Mouse (Mus musculus): ENCODE results near the gene Cryba4.

DNA sequence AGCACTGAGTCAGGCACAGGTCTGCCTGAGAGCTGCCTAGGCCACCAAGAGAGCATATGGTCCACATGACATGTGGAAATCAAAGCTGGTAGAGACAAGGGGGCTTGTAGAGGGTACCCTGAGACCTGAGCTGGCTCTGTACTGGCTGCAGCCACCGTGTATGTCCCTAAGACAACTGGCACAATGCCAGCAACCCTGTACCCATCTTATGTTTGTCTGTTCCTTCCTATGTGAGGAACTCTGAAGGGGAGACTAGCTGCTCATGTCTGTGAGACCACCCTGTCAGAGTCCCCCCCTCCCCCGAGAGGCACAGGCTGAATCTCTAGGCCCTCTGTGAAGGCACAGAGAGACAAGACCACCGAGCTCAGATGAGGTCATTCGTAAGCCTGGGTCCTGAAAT is 33.6 kb downstream of the Cryba4 start:
- no peak for TF ChIP-seq GATA1 (IDR thresholded peaks at IDR 0.05; ENCODE audit: low read length)
- TF ChIP-seq TAL1 (IDR thresholded peaks at IDR 0.05; ENCODE audit: low read length), result no peak

Measured in erythroblast, embryonic 14.5 days (primary cell).